Mouse (Mus musculus): ENCODE data around the gene Tbcd. TPM values are rescaled to one million over a fixed set of nuclear protein-coding genes. Genes with fewer than 3 reads are reported as not detected.

Tbcd gene
- polyA plus RNA-seq, 1 experiment: 111 TPM

DNA sequence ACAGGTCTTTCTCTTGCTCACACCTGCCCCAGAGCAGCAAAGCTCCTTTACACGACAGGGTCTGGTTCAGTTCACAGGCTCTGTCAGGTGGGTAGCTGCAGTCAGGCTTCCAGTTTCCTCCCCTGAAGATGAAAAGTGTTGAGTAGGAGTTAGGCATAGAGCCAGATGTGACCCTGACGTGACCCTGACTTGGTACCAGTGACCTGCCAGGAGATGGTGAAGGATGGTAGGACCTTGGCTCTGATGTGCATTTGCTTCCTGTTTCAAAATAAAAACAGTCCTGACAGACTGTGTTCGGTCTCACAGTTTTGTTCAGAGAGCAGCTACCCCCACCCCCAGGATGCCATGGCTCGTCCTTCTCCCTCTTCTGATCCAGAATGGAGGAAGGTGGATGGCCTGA is 90.7 kb downstream of the Tbcd start:
- Histone ChIP-seq H3K27me3 (ENCODE audit: control insufficient read depth, insufficient read depth, insufficient read length) (no peaks in the 10 kb centered on the region), H3K36me3 (ENCODE audit: control insufficient read depth, insufficient read depth) (no peaks in the 10 kb centered on the region), H3K79me2 (ENCODE audit: control insufficient read depth, insufficient read depth) (no peaks in the 10 kb centered on the region), H3K4me2 (ENCODE audit: low read depth) (no peak overlapping the region), H3ac (ENCODE audit: control insufficient read depth, insufficient read length) (no peak overlapping the region), H3K4me3 (no peak overlapping the region)
- TF ChIP-seq MYOD1 (IDR thresholded peaks at IDR 0.05; ENCODE audit: control insufficient read depth in 1 of 3, insufficient read length in 2 of 3, low read depth in 2 of 3): no peak
- no peak for TF ChIP-seq USF1 (IDR thresholded peaks at IDR 0.05; ENCODE audit: low read depth)

DNA sequence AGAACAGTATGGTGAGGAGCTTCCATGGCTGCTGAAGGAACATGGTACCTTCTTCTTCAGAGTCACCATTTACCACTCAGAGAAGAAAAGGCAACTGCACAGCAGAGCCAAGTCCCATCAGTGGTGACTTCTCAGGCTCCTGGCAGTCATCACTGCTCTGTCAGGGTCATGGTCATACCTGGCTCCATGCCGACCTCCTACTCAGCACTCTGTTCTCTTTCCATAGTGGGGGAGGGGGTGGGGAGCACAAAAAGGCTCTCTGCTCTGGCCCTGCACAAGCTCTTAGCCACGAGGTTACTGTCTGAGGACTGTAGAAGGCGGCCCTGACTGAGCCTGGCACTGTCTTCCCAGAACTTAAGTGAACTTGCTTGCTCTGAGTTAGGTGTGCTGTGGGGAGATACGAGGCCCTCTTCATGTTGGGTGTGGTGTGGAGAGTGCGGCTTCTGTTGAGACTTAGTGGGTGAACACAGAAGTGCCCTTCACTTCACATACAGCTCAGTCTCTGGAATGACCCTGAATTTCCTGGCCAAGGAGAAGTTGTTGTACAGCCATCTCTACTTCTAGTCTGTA is 91.6 kb downstream of the Tbcd start:
- TF ChIP-seq MAX (IDR thresholded peaks at IDR 0.05; ENCODE audit: low read depth) (no peak), TCF12 (IDR thresholded peaks at IDR 0.05; ENCODE audit: insufficient read depth, poor library complexity, severe bottlenecking) (no peak), CEBPB (IDR thresholded peaks at IDR 0.05; ENCODE audit: insufficient read depth, poor library complexity, severe bottlenecking) (no peak), POLR2AphosphoS2 (IDR thresholded peaks at IDR 0.05; ENCODE audit: insufficient read length, low read depth) (no peak), POLR2A (IDR thresholded peaks at IDR 0.05; ENCODE audit: insufficient read length, low read depth) (no peak), SRF (IDR thresholded peaks at IDR 0.05; ENCODE audit: control insufficient read depth, insufficient read length, low read depth) (no peak), MYOD1 (IDR thresholded peaks at IDR 0.05; ENCODE audit: control insufficient read depth in 1 of 3, insufficient read length in 2 of 3, low read depth in 2 of 3) (no peak), USF1 (IDR thresholded peaks at IDR 0.05; ENCODE audit: low read depth) (no peak), MYOG (IDR thresholded peaks at IDR 0.05; ENCODE audit: control insufficient read depth in 1 of 3, insufficient read depth in 1 of 3, insufficient read length in 2 of 3, low read depth in 2 of 3) (no peak), REST (IDR thresholded peaks at IDR 0.05; ENCODE audit: insufficient read depth, insufficient read length) (no peak), E2F4 (IDR thresholded peaks at IDR 0.05; ENCODE audit: insufficient read depth) (no peak), TCF3 (IDR thresholded peaks at IDR 0.05; ENCODE audit: insufficient read length, low read depth) (no peak)
- Histone ChIP-seq H3K27me3 (ENCODE audit: control insufficient read depth, insufficient read depth, insufficient read length) (no peaks in the 10 kb centered on the region), H3K79me2 (ENCODE audit: control insufficient read depth, insufficient read depth) (no peaks in the 10 kb centered on the region), H3ac (ENCODE audit: control insufficient read depth, insufficient read length) (no peak overlapping the region), H3K36me3 (ENCODE audit: control insufficient read depth, insufficient read depth) (no peaks in the 10 kb centered on the region), H3K4me3 (no peak overlapping the region), H3K4me2 (ENCODE audit: low read depth) (no peak overlapping the region)

DNA sequence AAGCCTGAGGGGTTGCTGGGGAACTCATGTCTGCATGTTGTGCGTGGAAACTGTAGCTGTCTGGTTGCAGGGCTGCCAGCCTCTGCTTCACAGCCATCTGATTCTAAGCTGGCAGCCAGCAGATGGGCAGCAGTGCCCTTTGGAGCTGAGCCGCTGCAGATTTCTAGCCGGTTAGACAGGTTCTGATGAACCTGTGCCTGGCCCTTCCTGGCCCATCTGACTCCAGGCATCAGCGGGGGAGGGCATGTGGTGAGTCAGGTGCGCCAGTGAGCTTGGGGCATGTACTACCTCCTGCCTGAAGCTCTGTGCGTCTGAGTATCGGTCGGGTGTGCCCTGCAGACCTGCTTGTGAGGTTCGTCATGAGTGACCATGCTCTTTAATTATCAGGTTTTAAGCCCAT is 92.2 kb downstream of the Tbcd start:
- no peaks in the 10 kb centered on the region for H3K79me2 ChIP-seq (ENCODE audit: control insufficient read depth, insufficient read depth)
- no peak overlapping the region for H3K4me2 ChIP-seq (ENCODE audit: low read depth)
- H3K4me3 ChIP-seq: no peak overlapping the region
- no peaks in the 10 kb centered on the region for H3K36me3 ChIP-seq (ENCODE audit: control insufficient read depth, insufficient read depth)
- TF ChIP-seq POLR2AphosphoS2 (IDR thresholded peaks at IDR 0.05; ENCODE audit: insufficient read length, low read depth) (no peak), E2F4 (IDR thresholded peaks at IDR 0.05; ENCODE audit: insufficient read depth) (no peak), CEBPB (IDR thresholded peaks at IDR 0.05; ENCODE audit: insufficient read depth, poor library complexity, severe bottlenecking) (no peak), SRF (IDR thresholded peaks at IDR 0.05; ENCODE audit: control insufficient read depth, insufficient read length, low read depth) (no peak), USF1 (IDR thresholded peaks at IDR 0.05; ENCODE audit: low read depth) (no peak), MAX (IDR thresholded peaks at IDR 0.05; ENCODE audit: low read depth) (no peak), POLR2A (IDR thresholded peaks at IDR 0.05; ENCODE audit: insufficient read length, low read depth) (no peak), MYOD1 (IDR thresholded peaks at IDR 0.05; ENCODE audit: control insufficient read depth in 1 of 3, insufficient read length in 2 of 3, low read depth in 2 of 3) (no peak), TCF12 (IDR thresholded peaks at IDR 0.05; ENCODE audit: insufficient read depth, poor library complexity, severe bottlenecking) (no peak), REST (IDR thresholded peaks at IDR 0.05; ENCODE audit: insufficient read depth, insufficient read length) (no peak), MYOG (IDR thresholded peaks at IDR 0.05; ENCODE audit: control insufficient read depth in 1 of 3, insufficient read depth in 1 of 3, insufficient read length in 2 of 3, low read depth in 2 of 3) (no peak), TCF3 (IDR thresholded peaks at IDR 0.05; ENCODE audit: insufficient read length, low read depth) (no peak)
- no peak overlapping the region for H3ac ChIP-seq (ENCODE audit: control insufficient read depth, insufficient read length)
- H3K27me3 ChIP-seq (ENCODE audit: control insufficient read depth, insufficient read depth, insufficient read length): no peaks in the 10 kb centered on the region

DNA sequence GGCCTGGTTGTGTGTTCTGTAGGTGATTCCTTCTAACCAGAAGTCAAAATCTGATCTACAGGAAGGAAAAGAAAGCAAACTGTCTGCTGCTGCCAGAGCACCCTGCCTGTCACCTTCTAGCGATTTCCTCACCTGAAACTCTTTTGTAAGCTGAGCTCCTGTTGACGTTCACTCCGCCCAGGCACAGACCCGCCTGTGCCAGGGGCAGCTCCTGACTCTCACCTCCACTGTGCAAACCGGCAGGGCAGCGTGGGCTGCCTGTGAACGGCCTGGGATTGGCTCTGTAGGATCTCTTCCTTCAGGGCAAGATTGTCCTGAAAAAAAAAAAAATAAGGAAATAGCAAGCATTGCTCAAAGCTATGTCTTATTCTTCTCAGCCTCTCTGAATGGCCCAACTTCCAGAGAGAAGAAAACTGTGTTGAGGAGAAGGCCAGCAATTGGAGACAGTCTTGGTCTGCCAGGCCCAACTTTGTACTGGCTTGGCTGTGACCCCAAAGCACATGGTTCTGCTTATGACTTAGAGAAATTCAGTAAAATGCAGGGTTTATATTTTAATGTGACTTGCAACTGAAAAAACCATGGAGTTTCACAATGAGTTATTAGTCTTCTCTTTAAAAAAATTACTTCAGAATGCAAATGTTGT is 93.1 kb downstream of the Tbcd start:
- TF ChIP-seq POLR2A (IDR thresholded peaks at IDR 0.05; ENCODE audit: insufficient read length, low read depth): no peak
- no peak for TF ChIP-seq MAX (IDR thresholded peaks at IDR 0.05; ENCODE audit: low read depth)
- no peak for TF ChIP-seq REST (IDR thresholded peaks at IDR 0.05; ENCODE audit: insufficient read depth, insufficient read length)
- no peak for TF ChIP-seq TCF3 (IDR thresholded peaks at IDR 0.05; ENCODE audit: insufficient read length, low read depth)
- TF ChIP-seq USF1 (IDR thresholded peaks at IDR 0.05; ENCODE audit: low read depth): no peak
- TF ChIP-seq POLR2AphosphoS2 (IDR thresholded peaks at IDR 0.05; ENCODE audit: insufficient read length, low read depth): no peak
- TF ChIP-seq TCF12 (IDR thresholded peaks at IDR 0.05; ENCODE audit: insufficient read depth, poor library complexity, severe bottlenecking): no peak
- TF ChIP-seq SRF (IDR thresholded peaks at IDR 0.05; ENCODE audit: control insufficient read depth, insufficient read length, low read depth): no peak
- TF ChIP-seq MYOD1 (IDR thresholded peaks at IDR 0.05; ENCODE audit: control insufficient read depth in 1 of 3, insufficient read length in 2 of 3, low read depth in 2 of 3): no peak
- no peak for TF ChIP-seq CEBPB (IDR thresholded peaks at IDR 0.05; ENCODE audit: insufficient read depth, poor library complexity, severe bottlenecking)
- TF ChIP-seq MYOG (IDR thresholded peaks at IDR 0.05; ENCODE audit: control insufficient read depth in 1 of 3, insufficient read depth in 1 of 3, insufficient read length in 2 of 3, low read depth in 2 of 3): no peak
- TF ChIP-seq E2F4 (IDR thresholded peaks at IDR 0.05; ENCODE audit: insufficient read depth): no peak
- Histone ChIP-seq H3K36me3 (ENCODE audit: control insufficient read depth, insufficient read depth) (no peaks in the 10 kb centered on the region), H3K79me2 (ENCODE audit: control insufficient read depth, insufficient read depth) (no peaks in the 10 kb centered on the region), H3K27me3 (ENCODE audit: control insufficient read depth, insufficient read depth, insufficient read length) (no peaks in the 10 kb centered on the region), H3K4me2 (ENCODE audit: low read depth) (no peak overlapping the region), H3K4me3 (no peak overlapping the region), H3ac (ENCODE audit: control insufficient read depth, insufficient read length) (no peak overlapping the region)
